Mouse (Mus musculus) forebrain, embryonic 11.5 days (tissue): ENCODE measurements at regions not wholly inside any gene's neighbourhood (a gene's known extent, or its start where the extent isn't known, plus 50 kb on each side); places are given as distances from the start of the nearest gene placed in this dataset.

Experiments used
- ATAC-seq: fragments of 200-750 bp; cut with Nextera tagmentation; replicated peaks from 2 replicates; pipeline ENCODE4 v1.8.0; 2017; ENCODE audit warnings: moderate TSS enrichment; ENCODE audit not compliant: low FRiP score
- DNase-seq: peaks from one replicate; pipeline ENCODE4 v3.0.0-alpha.2; 2017; ENCODE audit warnings: low spot score
- H3K27ac ChIP-seq: fragments of 300-500 bp; sonication (generic); 2 replicates; pipeline ENCODE4 v1.5.1; 2014; ENCODE audit warnings: low read depth, low read length
- H3K27me3 ChIP-seq: fragments of 300-500 bp; sonication (generic); 2 replicates; pipeline ENCODE4 v1.6.1; 2014; ENCODE audit warnings: mild to moderate bottlenecking, low read length, mixed read lengths; ENCODE audit not compliant: control insufficient read depth, insufficient read depth
- H3K36me3 ChIP-seq: fragments of 300-500 bp; sonication (generic); 2 replicates; pipeline ENCODE4 v1.6.1; 2014; ENCODE audit warnings: mild to moderate bottlenecking, low read length, moderate library complexity, mixed read lengths; ENCODE audit not compliant: control insufficient read depth, insufficient read depth
- H3K4me1 ChIP-seq: fragments of 300-500 bp; sonication (generic); replicated peaks from 2 replicates; pipeline ENCODE4 v1.6.1; 2014; ENCODE audit warnings: low read length, mixed read lengths; ENCODE audit not compliant: control insufficient read depth, insufficient read depth
- H3K4me2 ChIP-seq: fragments of 300-500 bp; sonication (generic); 2 replicates; pipeline ENCODE4 v1.6.1; 2014; ENCODE audit warnings: low read depth, mild to moderate bottlenecking, low read length, moderate library complexity, mixed read lengths; ENCODE audit not compliant: severe bottlenecking
- H3K4me3 ChIP-seq: fragments of 300-500 bp; sonication (generic); 2 replicates; pipeline ENCODE4 v1.5.1; 2014; ENCODE audit warnings: low read depth, low read length
- H3K9ac ChIP-seq: fragments of 300-500 bp; sonication (generic); 2 replicates; pipeline ENCODE4 v1.6.1; 2014; ENCODE audit warnings: low read length
- H3K9me3 ChIP-seq: fragments of 300-500 bp; sonication (generic); 2 replicates; pipeline ENCODE4 v1.6.1; 2016; ENCODE audit warnings: low read length, mixed read lengths; ENCODE audit not compliant: control insufficient read depth
- WGBS: fragments of 180-500 bp; shearing (Covaris S2); extraction: QIAGEN DNeasy Blood & Tissue Kit; methylation state at CpG from one replicate; pipeline ENCODE4 v1.1.7; 2014; 5-methylcytosine and 5-hydroxymethylcytosine counted together

DNA sequence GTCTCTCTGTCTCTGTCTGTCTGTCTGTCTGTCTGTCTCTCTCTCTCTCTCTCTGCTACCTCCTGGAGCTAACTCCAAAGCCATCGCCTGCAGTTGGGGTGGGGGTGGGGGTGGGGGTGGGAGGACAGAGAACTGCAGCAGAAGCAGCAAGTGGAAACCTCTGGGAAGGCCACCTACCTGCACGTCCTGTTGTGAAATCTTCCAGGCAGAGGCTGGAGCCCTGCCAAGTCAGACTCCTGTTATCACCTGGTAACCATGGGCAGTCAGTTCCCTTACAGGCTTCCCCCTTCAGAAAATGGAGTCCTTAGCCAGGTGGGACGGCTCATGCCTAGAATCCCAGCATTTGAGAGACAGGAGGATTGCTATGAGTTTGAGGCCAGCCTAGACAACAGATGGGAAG is 361.8 kb downstream of the Bcor start:
- no peak overlapping the region for H3K4me2 ChIP-seq
- H3K27me3 ChIP-seq, result peaks cover 10% of the 10 kb centered on the region
- DNase-seq, result no peak
- H3K36me3 ChIP-seq, result no peaks in the 10 kb centered on the region
- H3K9ac ChIP-seq, result no peak overlapping the region
- ATAC-seq, result no peak
- H3K27ac ChIP-seq, result no peak overlapping the region
- no peaks in the 10 kb centered on the region for H3K9me3 ChIP-seq
- H3K4me3 ChIP-seq, result no peak overlapping the region
- 13% methylated on average over 3 of the region's 3 CpGs for WGBS
- H3K4me1 ChIP-seq, result peaks cover 4% of the 10 kb centered on the region; the same call in 1 of the 2 replicates

DNA sequence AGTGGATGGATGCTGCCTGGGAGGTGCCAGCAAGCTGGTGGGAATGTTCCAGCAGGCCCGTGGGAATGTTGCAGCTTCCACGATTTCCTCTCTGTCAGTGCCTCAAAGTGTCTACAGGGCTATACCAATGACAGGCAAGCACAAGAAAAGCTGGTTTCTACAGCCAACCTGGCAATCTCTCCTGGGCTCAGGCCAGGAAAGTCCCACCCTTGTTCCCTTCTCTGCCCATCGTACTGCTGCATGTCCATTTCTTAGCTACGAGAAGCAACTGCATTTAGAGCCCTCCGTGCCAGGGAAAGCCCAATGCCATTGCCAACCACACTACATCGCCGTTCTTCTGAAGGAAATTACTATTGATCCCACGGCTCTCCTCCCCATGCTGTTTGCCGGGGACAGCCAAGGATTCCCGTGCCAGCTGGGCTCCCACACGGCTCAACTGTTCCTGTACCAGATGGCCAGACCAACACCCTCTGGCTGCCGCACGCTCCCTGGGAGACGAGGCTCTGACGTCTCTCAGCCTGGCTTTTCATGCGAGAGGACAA is 359.7 kb downstream of the Bcor start:
- H3K4me2 ChIP-seq, result no peak overlapping the region
- peaks cover 26% of the 10 kb centered on the region for H3K27me3 ChIP-seq
- no peak overlapping the region for H3K4me3 ChIP-seq
- H3K27ac ChIP-seq, result no peak overlapping the region
- 82% methylated on average over 16 of the region's 16 CpGs for WGBS
- no peaks in the 10 kb centered on the region for H3K36me3 ChIP-seq
- no peaks in the 10 kb centered on the region for H3K9me3 ChIP-seq
- no peak for ATAC-seq
- H3K4me1 ChIP-seq, result peaks cover 5% of the 10 kb centered on the region
- no peak for DNase-seq
- no peak overlapping the region for H3K9ac ChIP-seq

DNA sequence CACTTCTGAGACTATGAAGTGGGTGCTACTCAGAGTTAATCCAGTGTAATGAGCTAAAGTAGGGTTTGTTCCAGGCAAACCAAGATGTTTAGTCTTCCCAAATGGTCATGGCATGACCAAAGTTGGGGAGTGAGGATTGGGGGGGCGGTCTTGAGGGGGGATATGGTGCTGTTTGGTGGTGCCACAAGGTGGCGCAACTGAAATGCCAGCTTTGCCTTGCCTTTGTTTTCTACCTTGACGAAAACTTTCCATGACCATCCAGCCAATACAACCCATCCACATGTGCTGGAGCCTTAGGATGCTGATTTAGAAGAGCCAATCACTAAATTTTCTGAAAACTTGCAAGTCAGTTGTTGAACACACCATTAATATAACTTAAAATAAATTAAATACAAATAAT is 358.9 kb downstream of the Bcor start:
- Histone ChIP-seq H3K27me3 (peaks cover 30% of the 10 kb centered on the region), H3K36me3 (no peaks in the 10 kb centered on the region), H3K27ac (no peak overlapping the region), H3K9ac (no peak overlapping the region), H3K4me1 (peaks cover 5% of the 10 kb centered on the region), H3K9me3 (no peaks in the 10 kb centered on the region), H3K4me3 (no peak overlapping the region), H3K4me2 (no peak overlapping the region)
- no peak for DNase-seq
- WGBS, result 46% methylated on average over 3 of the region's 3 CpGs
- no peak for ATAC-seq

DNA sequence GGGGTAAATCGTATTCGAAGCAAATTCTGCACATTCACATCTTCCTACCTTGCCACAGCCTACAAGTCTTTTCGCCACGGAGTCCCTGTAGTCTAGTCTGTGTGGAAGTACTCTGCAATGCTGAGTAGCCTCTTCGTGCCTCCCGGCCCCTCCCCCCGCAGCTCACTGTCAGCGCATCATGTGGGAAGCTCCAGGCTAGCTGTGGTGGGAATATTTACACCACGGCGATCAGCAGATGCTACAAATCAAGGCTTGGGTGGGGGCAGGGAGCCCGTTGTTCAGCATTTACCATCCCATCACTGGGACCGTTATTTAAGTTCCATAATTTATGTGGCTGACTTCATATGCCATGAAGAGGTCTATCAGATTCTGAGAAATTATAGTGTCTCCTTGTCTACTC is 358.5 kb downstream of the Bcor start:
- peaks cover 5% of the 10 kb centered on the region for H3K4me1 ChIP-seq
- no peak for ATAC-seq
- H3K9ac ChIP-seq, result no peak overlapping the region
- no peak overlapping the region for H3K4me3 ChIP-seq
- H3K36me3 ChIP-seq, result no peaks in the 10 kb centered on the region
- DNase-seq, result no peak
- no peaks in the 10 kb centered on the region for H3K9me3 ChIP-seq
- H3K4me2 ChIP-seq, result no peak overlapping the region
- 58% methylated on average over 12 of the region's 12 CpGs for whole genome bisulfite sequencing
- H3K27ac ChIP-seq, result no peak overlapping the region
- H3K27me3 ChIP-seq, result peaks cover 34% of the 10 kb centered on the region

- peaks cover 39% of the 10 kb centered on the region for H3K27me3 ChIP-seq
- H3K9me3 ChIP-seq, result no peaks in the 10 kb centered on the region
- H3K9ac ChIP-seq, result no peak overlapping the region
- ATAC-seq (no peak), DNase-seq (no peak)
- no peak overlapping the region for H3K4me2 ChIP-seq
- H3K27ac ChIP-seq, result no peak overlapping the region
- H3K36me3 ChIP-seq, result no peaks in the 10 kb centered on the region
- 50% methylated on average over 8 of the region's 8 CpGs for WGBS
- H3K4me1 ChIP-seq, result peaks cover 5% of the 10 kb centered on the region
- no peak overlapping the region for H3K4me3 ChIP-seq
Measured at GRCm38 (mm10) chrX:11802074-11802899, 357.9 kb downstream of the Bcor start.

DNA sequence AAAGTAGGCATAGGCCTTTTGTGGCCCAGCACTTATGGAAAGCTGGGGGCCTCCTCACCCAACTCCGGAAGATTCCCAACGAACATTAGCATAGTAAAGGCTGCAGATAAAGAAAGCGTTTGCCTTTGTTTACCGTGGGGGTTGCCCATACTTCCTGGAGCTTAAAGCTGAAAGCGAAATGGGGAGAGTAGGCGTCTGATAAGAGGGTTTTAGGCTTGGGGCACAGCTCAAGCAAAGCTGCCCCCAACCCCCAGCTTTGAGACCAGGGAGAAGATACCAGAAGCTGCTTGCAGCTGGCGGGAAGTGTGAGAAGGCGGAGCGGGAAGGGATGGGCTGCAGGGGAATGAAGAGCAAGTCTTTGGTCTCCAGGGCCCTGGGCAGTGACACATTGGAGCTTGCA is 356.9 kb downstream of the Bcor start:
- WGBS, result 12% methylated on average over 9 of the region's 9 CpGs
- no peak overlapping the region for H3K27ac ChIP-seq
- DNase-seq (no peak), ATAC-seq (no peak)
- peaks cover 43% of the 10 kb centered on the region for H3K27me3 ChIP-seq
- H3K9ac ChIP-seq, result no peak overlapping the region
- no peak overlapping the region for H3K4me3 ChIP-seq
- H3K36me3 ChIP-seq, result no peaks in the 10 kb centered on the region
- H3K4me2 ChIP-seq, result no peak overlapping the region
- H3K9me3 ChIP-seq, result no peaks in the 10 kb centered on the region
- peaks cover 5% of the 10 kb centered on the region for H3K4me1 ChIP-seq

GRCm38 (mm10) chrX:11806896-11807252 is 353.3 kb downstream of the Bcor start:
- peak overlapping the region; percentile 57 for H3K4me2 ChIP-seq
- ATAC-seq, result 0 out of 2 replicates have a peak, but pooled peaks have one; percentile 14
- H3K36me3 ChIP-seq, result no peaks in the 10 kb centered on the region
- H3K9ac ChIP-seq, result peak overlapping the region; percentile 44
- H3K27ac ChIP-seq, result peak overlapping the region; percentile 59; the same call in 1 of the 2 replicates
- no peak for DNase-seq
- H3K27me3 ChIP-seq, result peaks cover 51% of the 10 kb centered on the region
- H3K9me3 ChIP-seq, result no peaks in the 10 kb centered on the region
- peaks cover 3% of the 10 kb centered on the region for H3K4me1 ChIP-seq
- 7% methylated on average over 20 of the region's 22 CpGs for WGBS
- peak overlapping the region; percentile 28 for H3K4me3 ChIP-seq

GRCm38 (mm10) chrX:11807253-11807882 is 352.8 kb downstream of the Bcor start:
- WGBS, result 5% methylated on average over 32 of the region's 71 CpGs
- H3K9ac ChIP-seq, result peak overlapping the region; percentile 44
- H3K36me3 ChIP-seq, result no peaks in the 10 kb centered on the region
- H3K4me2 ChIP-seq, result peak overlapping the region; percentile 57
- peaks cover 3% of the 10 kb centered on the region for H3K4me1 ChIP-seq
- H3K4me3 ChIP-seq, result peak overlapping the region; percentile 28
- DNase-seq (peak; percentile 85), ATAC-seq (peak; percentile 80)
- H3K27ac ChIP-seq, result peak overlapping the region; percentile 59
- H3K9me3 ChIP-seq, result no peaks in the 10 kb centered on the region
- peaks cover 52% of the 10 kb centered on the region for H3K27me3 ChIP-seq
